Mouse (Mus musculus) retina, postnatal 1 day (tissue): ENCODE measurements around the gene Bpifa2.
"Not testable (repeated sequence)": the region's sequence is repeated elsewhere in the genome, so short reads cannot be mapped to it uniquely, and the experiment has no call there.

Experiments
- DNase-seq: peaks from one replicate; pipeline ENCODE4 v3.0.0-alpha.2; 2012

Bpifa2 gene

GRCm38 (mm10) chr2:154007965-154008364 lies at the start of gene Bpifa2:
TSS of gene Bpifa2 (plus strand) at chr2:154008265.
- DNase-seq: no peak

- no peak for DNase-seq
These were observed 45.2 kb upstream of the Bpifa2 start for GRCm38 (mm10) chr2:153962821-153963331.

- DNase-seq: no peak
These were observed 44.7 kb upstream of the Bpifa2 start for GRCm38 (mm10) chr2:153963334-153963733.

- peak; percentile 80 for DNase-seq
These were observed 37.8 kb upstream of the Bpifa2 start for GRCm38 (mm10) chr2:153970221-153970620.

GRCm38 (mm10) chr2:153974582-153974981 lies 33.5 kb upstream of the Bpifa2 start, which contains the start of gene Bpifa6:
TSS of gene Bpifa6 (plus strand) at chr2:153974945.
- DNase-seq: no peak

GRCm38 (mm10) chr2:153995770-153996169 lies 12.3 kb upstream of the Bpifa2 start:
- peak; percentile 81 for DNase-seq

- DNase-seq: no peak
These were observed 7.6 kb upstream of the Bpifa2 start for GRCm38 (mm10) chr2:154000501-154000900.

GRCm38 (mm10) chr2:154001056-154001455 lies 7.0 kb upstream of the Bpifa2 start:
- DNase-seq: no peak

- peak; percentile 78 for DNase-seq
These were observed 3.6 kb upstream of the Bpifa2 start for GRCm38 (mm10) chr2:154004456-154004855.

- peak; percentile 71 for DNase-seq
These were observed 3.0 kb upstream of the Bpifa2 start for GRCm38 (mm10) chr2:154005094-154005493.

GRCm38 (mm10) chr2:154005734-154006133 lies 2.3 kb upstream of the Bpifa2 start:
- DNase-seq: no peak

- DNase-seq: peak; percentile 17
These were observed 1.7 kb upstream of the Bpifa2 start for GRCm38 (mm10) chr2:154006331-154006730.

- no peak for DNase-seq
These were observed 684 bp upstream of the Bpifa2 start for GRCm38 (mm10) chr2:154007381-154007780.

GRCm38 (mm10) chr2:154017990-154018389 lies 9.9 kb downstream of the Bpifa2 start:
- no peak for DNase-seq

GRCm38 (mm10) chr2:154024676-154025075 lies 16.6 kb downstream of the Bpifa2 start:
- not testable (repeated sequence) for DNase-seq

GRCm38 (mm10) chr2:154038932-154039331 lies 30.9 kb downstream of the Bpifa2 start:
- peak; percentile 58 for DNase-seq

- DNase-seq: no peak
These were observed 36.7 kb downstream of the Bpifa2 start for GRCm38 (mm10) chr2:154044743-154045142.

GRCm38 (mm10) chr2:154058690-154059089 lies 50.6 kb downstream of the Bpifa2 start:
- DNase-seq: no peak
